29 mouse cellular contexts compared by ENCODE assay signal in genomic region chr5:144230216-144230615, GRCm38 (mm10). TPM values are rescaled to one million over a fixed set of nuclear protein-coding genes. Genes with fewer than 3 reads are reported as not detected.
"Had no signal": no experiment of that assay in that cellular context is flagged by ENCODE, and none has a peak within 500 bp of the region (broad histone marks: within the 10 kb centered on the region; RNA-seq: fewer than 3 reads in every experiment).

No protein-coding gene starts in this region.

- DNase-seq: cerebellum, postnatal 14 days; cerebellum, postnatal 25 days; cerebellum, postnatal 36 days; embryo, embryonic 11 days; forebrain, postnatal 0 days; gastrocnemius, adult 2 months; gastrocnemius, postnatal 10 days; gastrocnemius, postnatal 25 days; gastrocnemius, postnatal 36 days; heart, adult 11 months; heart, adult 18-20 months; heart, adult 2 months had no signal

- H3K27ac ChIP-seq: embryonic facial prominence, embryonic 10.5 days; embryonic facial prominence, embryonic 12.5 days; embryonic facial prominence, embryonic 13.5 days; embryonic facial prominence, embryonic 15.5 days; forebrain, embryonic 10.5 days; forebrain, embryonic 12.5 days; forebrain, embryonic 15.5 days; gastrocnemius, adult 2 months; heart, adult 2 months; heart, embryonic 10.5 days; heart, embryonic 13.5 days had no signal

- H3K4me3 ChIP-seq: embryonic facial prominence, embryonic 10.5 days; embryonic facial prominence, embryonic 12.5 days; embryonic facial prominence, embryonic 13.5 days; embryonic facial prominence, embryonic 15.5 days; erythroblast, embryonic 14.5 days; forebrain, embryonic 10.5 days; forebrain, embryonic 12.5 days; forebrain, embryonic 15.5 days; gastrocnemius, adult 2 months; heart, adult 2 months; heart, embryonic 10.5 days; heart, embryonic 12.5 days; heart, embryonic 13.5 days had no signal

- H3K9ac ChIP-seq: embryonic facial prominence, embryonic 12.5 days; embryonic facial prominence, embryonic 13.5 days; embryonic facial prominence, embryonic 15.5 days; forebrain, embryonic 12.5 days; forebrain, embryonic 15.5 days; forebrain, postnatal 0 days; heart, embryonic 12.5 days; heart, embryonic 13.5 days had no signal

- H3K36me3 ChIP-seq: embryonic facial prominence, embryonic 10.5 days; embryonic facial prominence, embryonic 12.5 days; embryonic facial prominence, embryonic 13.5 days; embryonic facial prominence, embryonic 15.5 days; forebrain, embryonic 10.5 days; forebrain, embryonic 12.5 days; forebrain, embryonic 15.5 days; heart, embryonic 10.5 days; heart, embryonic 12.5 days; heart, embryonic 13.5 days had no signal

- H3K4me2 ChIP-seq: embryonic facial prominence, embryonic 12.5 days; embryonic facial prominence, embryonic 13.5 days; embryonic facial prominence, embryonic 15.5 days; forebrain, embryonic 12.5 days; forebrain, embryonic 15.5 days; heart, embryonic 11.5 days; heart, embryonic 12.5 days; heart, embryonic 13.5 days had no signal

- H3K27me3 ChIP-seq: embryonic facial prominence, embryonic 12.5 days; embryonic facial prominence, embryonic 13.5 days; embryonic facial prominence, embryonic 15.5 days; forebrain, embryonic 12.5 days; forebrain, embryonic 15.5 days; heart, embryonic 12.5 days; heart, embryonic 13.5 days had no signal

- H3K9me3 ChIP-seq: embryonic facial prominence, embryonic 12.5 days; embryonic facial prominence, embryonic 13.5 days; embryonic facial prominence, embryonic 15.5 days; forebrain, embryonic 10.5 days; forebrain, embryonic 12.5 days; forebrain, embryonic 15.5 days; heart, embryonic 10.5 days had no signal

- H3K4me1 ChIP-seq: embryonic facial prominence, embryonic 10.5 days; embryonic facial prominence, embryonic 12.5 days; embryonic facial prominence, embryonic 13.5 days; embryonic facial prominence, embryonic 15.5 days; forebrain, embryonic 10.5 days; forebrain, embryonic 12.5 days; forebrain, embryonic 15.5 days; heart, embryonic 12.5 days; heart, embryonic 13.5 days had no signal

- ATAC-seq: forebrain, embryonic 14.5 days; forebrain, embryonic 15.5 days; forebrain, embryonic 16.5 days; forebrain, postnatal 0 days had no signal

RNA-seq across cellular contexts. Expression of gene Bhlha15, which starts 40.1 kb away (rescaled TPM):
- total RNA-seq: forebrain, postnatal 0 days; gastrocnemius, adult 18-20 months; gastrocnemius, adult 2 months; gastrocnemius, adult 8-10 months; gastrocnemius, postnatal 25 days; gastrocnemius, postnatal 36 days; gastrocnemius, postnatal 4 days; heart, adult 2 months had no signal
- polyA plus RNA-seq: erythroblast, embryonic 14.5 days; forebrain, postnatal 0 days had no signal
